Mouse (Mus musculus) ES-E14 (cell line): ENCODE measurements around the gene Tipin. TPM values are rescaled to one million over a fixed set of nuclear protein-coding genes. Genes with fewer than 3 reads are reported as not detected.

Source experiments
- DNase-seq: peaks from one replicate; pipeline ENCODE4 v3.0.0-alpha.2; 2013; ENCODE audit warnings: low read depth, low spot score
- H3K27ac ChIP-seq: 2 replicates; pipeline ENCODE4 v1.5.1; 2012; ENCODE audit warnings: low read depth, mild to moderate bottlenecking, low read length, moderate library complexity, mixed read lengths; ENCODE audit not compliant: poor library complexity, insufficient read depth, severe bottlenecking
- H3K36me3 ChIP-seq: 2 replicates; pipeline ENCODE4 v1.6.1; 2012; ENCODE audit warnings: mild to moderate bottlenecking, low read length, moderate library complexity, mixed read lengths; ENCODE audit not compliant: control insufficient read depth, poor library complexity, insufficient read depth, severe bottlenecking
- H3K4me1 ChIP-seq, 2 experiments: fragments of 150-350 bp in 1 of 2; sonication (generic) in 1 of 2; 2 replicates each; pipeline ENCODE4 v1.6.1; 2012; ENCODE audit warnings: low read length in 2 of 2, mild to moderate bottlenecking in 1 of 2, mixed read lengths in 1 of 2; ENCODE audit not compliant: control insufficient read depth in 2 of 2, insufficient read depth in 2 of 2, poor library complexity in 1 of 2
- H3K4me3 ChIP-seq, 2 experiments: fragments of 150-350 bp in 1 of 2; sonication (generic) in 1 of 2; 2 replicates each; pipeline ENCODE4 v1.5.1; 2012; ENCODE audit warnings: low read length in 2 of 2, low read depth in 1 of 2, mild to moderate bottlenecking in 1 of 2, mixed read lengths in 1 of 2; ENCODE audit not compliant: insufficient read depth in 1 of 2, poor library complexity in 1 of 2, severe bottlenecking in 1 of 2
- H3K9ac ChIP-seq: 2 replicates; pipeline ENCODE4 v1.6.1; 2012; ENCODE audit warnings: low read depth, mild to moderate bottlenecking, low read length, mixed read lengths; ENCODE audit not compliant: poor library complexity, insufficient read depth, severe bottlenecking
- H3K9me3 ChIP-seq: fragments of 150-350 bp; sonication (generic); 2 replicates; pipeline ENCODE4 v1.6.1; 2012; ENCODE audit warnings: low read depth, mild to moderate bottlenecking, low read length; ENCODE audit not compliant: control insufficient read depth, insufficient read depth
- CHD2 ChIP-seq: IDR thresholded peaks from 2 replicates; pipeline ENCODE4 v1.6.1; 2014; ENCODE audit warnings: mild to moderate bottlenecking, low read depth, low read length, inconsistent platforms
- HCFC1 ChIP-seq: IDR thresholded peaks from 2 replicates; pipeline ENCODE4 v1.6.1; 2012; ENCODE audit warnings: low read length, inconsistent platforms, borderline replicate concordance; ENCODE audit not compliant: insufficient read depth
- MAFK ChIP-seq: IDR thresholded peaks from 2 replicates; pipeline ENCODE4 v1.6.1; 2014; ENCODE audit warnings: mild to moderate bottlenecking, low read depth, low read length, inconsistent platforms; ENCODE audit not compliant: insufficient read depth
- ZC3H11A ChIP-seq: IDR thresholded peaks from 2 replicates; pipeline ENCODE4 v1.6.1; 2012; ENCODE audit warnings: low read depth, mild to moderate bottlenecking, inconsistent platforms, low read length, borderline replicate concordance
- ZNF384 ChIP-seq: IDR thresholded peaks from 2 replicates; pipeline ENCODE4 v1.6.1; 2012; ENCODE audit warnings: low read depth, low read length, inconsistent platforms
- in situ Hi-C, 2 experiments: fragments of 600-800 bp; cut with MboI; formaldehyde crosslinking; loops; one replicate each; pipeline ENCODE4 v1.15.1; 2025; ENCODE audit warnings: low sequenced_read_pairs in 2 of 2, inconsistent platforms in 1 of 2; ENCODE audit not compliant: unreplicated experiment in 2 of 2
- total RNA-seq: library from RNA; depleted of rRNA; stranded (reverse); fragments of 300-350 nt; gene quantifications from 2 replicates; pipeline ENCODE4 v1.2.3, GENCODE M21; 2012

Gene Tipin
- total RNA-seq, 1 experiment: 195 TPM

GRCm38 (mm10) chr9:64249371-64249770 lies 32.0 kb upstream of the Tipin start:
- no peak overlapping the region for H3K27ac ChIP-seq
- no peaks in the 10 kb centered on the region for H3K9me3 ChIP-seq
- no peak for DNase-seq
- peaks cover 3% of the 10 kb centered on the region; the same call in 1 of the 2 replicates for H3K36me3 ChIP-seq
- no peak overlapping the region for H3K9ac ChIP-seq
- TF ChIP-seq ZC3H11A: no peak
- no peak for TF ChIP-seq CHD2
- no peak for TF ChIP-seq ZNF384
- no peak for TF ChIP-seq MAFK
- no peak for TF ChIP-seq HCFC1
- no peak overlapping the region for H3K4me3 ChIP-seq
- peaks cover 0 to 7% of the 10 kb centered on the region in 2 experiments; a peak in 2 of 4 replicates for H3K4me1 ChIP-seq
- in situ Hi-C loops: no loop called here

DNA sequence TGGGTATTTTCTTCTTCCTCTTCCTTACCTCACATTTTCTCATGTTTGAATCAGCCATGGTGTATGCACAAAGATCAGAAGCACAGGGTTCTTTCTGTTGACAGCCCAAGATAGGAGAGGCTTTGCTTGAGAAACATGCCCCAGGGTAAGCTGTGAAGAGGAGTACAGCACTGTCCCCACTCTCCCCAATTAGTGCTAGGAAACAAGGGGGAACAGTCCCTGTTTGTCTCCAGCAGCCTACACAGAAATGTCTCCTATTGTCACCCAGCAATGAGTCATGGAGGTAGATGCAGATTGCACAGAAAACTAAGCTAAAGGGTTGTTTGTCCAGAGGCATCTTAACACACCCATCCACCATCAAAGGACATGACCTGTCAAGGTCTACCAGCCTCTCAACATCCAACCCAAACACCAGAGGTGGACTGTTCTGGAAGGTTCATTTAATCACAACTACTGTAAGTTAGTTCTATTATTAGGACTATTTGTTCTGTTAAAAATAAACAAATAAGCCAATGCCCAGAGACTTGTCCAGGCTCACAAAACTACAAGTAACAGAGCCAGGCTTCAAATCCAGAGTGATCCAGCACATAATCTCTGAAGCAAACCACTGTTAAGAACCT lies 31.2 kb upstream of the Tipin start:
- peaks cover 0 to 7% of the 10 kb centered on the region in 2 experiments; a peak in 2 of 4 replicates for H3K4me1 ChIP-seq
- H3K36me3 ChIP-seq: peaks cover 3% of the 10 kb centered on the region; the same call in 1 of the 2 replicates
- in situ Hi-C loops: no loop called here
- no peaks in the 10 kb centered on the region for H3K9me3 ChIP-seq
- no peak overlapping the region for H3K9ac ChIP-seq
- H3K27ac ChIP-seq: no peak overlapping the region
- H3K4me3 ChIP-seq: no peak overlapping the region
- TF ChIP-seq ZNF384 (no peak), CHD2 (no peak), HCFC1 (no peak), ZC3H11A (no peak), MAFK (no peak)
- DNase-seq: no peak

GRCm38 (mm10) chr9:64252591-64253020 lies 28.8 kb upstream of the Tipin start:
- Histone ChIP-seq H3K27ac (peak overlapping the region; percentile 58; the same call in 1 of the 2 replicates), H3K4me3 (peak overlapping the region; percentile 74 to 93), H3K4me1 (peaks cover 0 to 7% of the 10 kb centered on the region in 2 experiments; a peak in 2 of 4 replicates), H3K36me3 (peaks cover 3% of the 10 kb centered on the region; the same call in 1 of the 2 replicates), H3K9ac (peak overlapping the region; percentile 85), H3K9me3 (no peaks in the 10 kb centered on the region)
- TF ChIP-seq ZNF384 (no peak), CHD2 (no peak), ZC3H11A (no peak)
- DNase-seq: no peak
- in situ Hi-C loops: no loop called here

GRCm38 (mm10) chr9:64253021-64253904 lies 28.1 kb upstream of the Tipin start, which contains the start of gene Map2k1:
Map2k1 (minus strand) TSS chr9:64253631.
- H3K4me1 ChIP-seq: peaks cover 0 to 7% of the 10 kb centered on the region in 2 experiments; a peak in 2 of 4 replicates
- peak within 1 kb of the TSS; percentile 58 for H3K27ac ChIP-seq
- peaks cover 3% of the 10 kb centered on the region; the same call in 1 of the 2 replicates for H3K36me3 ChIP-seq
- in situ Hi-C loops: no loop called here
- peak; percentile 100 for DNase-seq
- peak within 1 kb of the TSS; percentile 74 to 93 for H3K4me3 ChIP-seq
- H3K9ac ChIP-seq: peak within 1 kb of the TSS; percentile 85
- TF ChIP-seq ZNF384 (no peak), HCFC1 (no peak), CHD2 (no peak), MAFK (no peak), ZC3H11A (no peak)
- no peaks in the 10 kb centered on the region for H3K9me3 ChIP-seq
